Mouse (Mus musculus): Measurements from ENCODE around the gene Nt5c2.

The Nt5c2 gene

DNA sequence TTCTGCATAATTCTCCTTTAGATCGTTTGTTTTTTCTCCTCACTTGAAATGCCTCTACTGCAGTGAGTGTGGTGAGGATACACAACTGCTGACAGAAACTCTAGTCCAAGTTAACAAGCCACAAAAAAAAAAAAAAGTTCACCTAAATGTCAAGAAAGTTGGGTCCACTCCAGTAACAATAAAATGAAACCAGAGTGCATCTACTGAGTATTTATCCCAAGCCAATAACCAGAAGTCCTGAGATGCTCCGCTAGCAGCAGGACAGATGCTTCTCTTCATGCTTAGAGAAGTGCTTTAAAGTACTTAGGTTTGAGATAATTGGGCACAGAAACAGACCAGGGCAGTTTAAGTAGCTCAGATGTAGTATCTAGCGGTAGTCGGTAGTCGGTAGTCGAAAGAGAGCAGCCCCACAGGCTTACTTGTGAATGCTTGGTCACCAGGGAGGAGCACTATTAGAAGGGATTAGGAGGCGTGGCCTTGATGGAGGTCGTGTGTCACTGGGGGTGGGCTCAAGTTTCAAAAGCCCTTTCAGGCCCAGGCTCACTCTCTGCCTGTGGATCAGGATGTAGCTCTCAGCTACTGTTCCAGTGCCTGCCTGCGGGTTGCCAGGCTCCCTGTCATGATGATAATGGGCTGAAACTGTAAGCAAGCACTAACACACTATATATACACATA, 99.4 kb downstream of the Nt5c2 start:
- DNase-seq, result no peak

DNA sequence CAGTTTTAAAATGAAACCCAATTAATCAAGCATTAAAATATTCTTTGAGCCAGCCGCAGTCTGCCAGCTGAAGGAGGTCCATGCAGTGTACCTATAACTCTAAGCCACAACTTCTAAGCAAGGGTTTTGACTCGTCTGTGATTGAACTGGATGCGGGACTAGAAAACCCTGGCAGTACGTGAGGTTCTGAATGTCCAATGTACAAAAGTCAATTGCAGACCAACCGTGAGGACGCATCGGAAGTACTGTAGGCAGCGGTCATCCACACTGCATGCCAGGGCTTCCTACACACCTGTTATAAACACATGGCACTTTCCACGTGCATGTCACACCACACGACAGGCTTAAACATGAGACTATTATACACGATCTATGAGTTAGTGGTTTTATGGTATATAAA, 101.3 kb downstream of the Nt5c2 start:
- DNase-seq, result no peak

DNA sequence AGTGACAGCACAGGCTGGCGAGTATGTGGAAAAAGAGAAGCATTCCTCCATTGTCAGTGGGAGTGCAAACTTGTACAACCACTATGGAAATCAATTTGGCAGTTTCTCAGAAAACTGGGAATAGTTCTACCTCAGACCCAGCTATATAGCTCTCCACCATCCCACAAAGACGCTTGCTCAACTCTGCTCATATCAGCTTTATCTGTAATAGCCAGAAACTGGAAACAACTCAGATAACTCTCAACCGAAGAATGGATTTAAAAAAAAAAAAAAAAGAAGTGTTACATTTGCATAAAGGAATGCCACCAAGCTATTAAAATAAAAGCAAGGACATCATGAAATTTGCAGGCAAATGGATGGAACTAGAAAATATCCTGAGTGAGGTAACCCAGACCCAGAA, 103.5 kb downstream of the Nt5c2 start:
- DNase-seq, result no peak

DNA sequence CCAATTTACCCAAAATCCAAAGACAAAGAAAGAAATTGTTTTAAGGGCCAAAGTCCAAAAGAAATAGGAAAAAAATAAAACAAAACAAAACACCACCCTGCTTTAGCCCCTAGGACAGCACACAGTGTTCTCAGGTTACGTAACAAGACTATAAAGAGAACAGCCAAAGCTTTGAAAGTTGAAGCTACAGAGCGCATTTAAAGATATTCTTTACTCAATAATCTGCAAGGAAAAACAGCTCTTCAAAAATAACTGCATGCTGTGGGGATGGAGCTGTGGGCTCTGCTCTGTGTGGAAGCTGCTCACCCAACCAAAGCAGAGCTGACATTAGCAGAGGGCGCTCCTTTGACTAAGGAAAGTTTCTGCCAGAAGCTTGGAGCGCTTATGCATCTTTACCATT, 106.0 kb downstream of the Nt5c2 start:
- DNase-seq, result no peak

DNA sequence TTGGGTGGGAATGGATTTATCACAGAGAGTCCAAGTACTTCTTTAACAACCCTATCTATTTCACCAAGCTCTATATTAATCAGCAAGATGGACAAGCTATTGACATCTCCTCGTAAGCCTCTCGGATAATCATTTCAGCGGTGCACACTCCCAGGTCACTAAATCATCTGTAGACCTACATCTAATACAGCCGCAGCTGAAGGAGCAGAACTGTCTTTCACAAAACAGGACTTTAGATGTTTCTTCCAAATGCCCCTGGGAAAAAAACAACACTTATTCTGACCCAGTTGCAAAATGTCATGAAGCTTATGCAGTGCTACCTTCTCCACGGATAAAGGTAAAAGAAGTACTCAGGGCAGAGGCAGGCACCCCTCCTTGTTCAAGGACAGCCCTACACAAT, 106.7 kb downstream of the Nt5c2 start:
- DNase-seq, result no peak

DNA sequence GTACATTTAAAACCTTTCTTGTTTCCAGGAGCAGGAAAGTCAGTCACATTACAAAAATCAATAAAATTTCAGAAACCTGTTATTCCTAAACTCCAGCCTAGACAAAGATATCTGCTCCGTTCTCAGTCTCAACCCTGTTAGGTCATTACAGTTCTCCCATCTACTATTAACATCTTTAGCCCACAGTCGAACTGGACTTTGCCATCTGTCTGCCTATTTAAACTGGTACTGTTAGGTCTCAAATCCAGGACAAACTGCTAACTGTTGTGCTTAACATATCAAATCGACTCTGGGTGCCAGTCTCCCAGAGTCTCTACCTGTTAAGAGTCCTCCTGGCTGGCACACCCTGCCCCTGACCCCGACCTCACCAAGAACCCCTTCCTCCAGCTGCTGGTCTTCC, 109.0 kb downstream of the Nt5c2 start:
- DNase-seq, result no peak

DNA sequence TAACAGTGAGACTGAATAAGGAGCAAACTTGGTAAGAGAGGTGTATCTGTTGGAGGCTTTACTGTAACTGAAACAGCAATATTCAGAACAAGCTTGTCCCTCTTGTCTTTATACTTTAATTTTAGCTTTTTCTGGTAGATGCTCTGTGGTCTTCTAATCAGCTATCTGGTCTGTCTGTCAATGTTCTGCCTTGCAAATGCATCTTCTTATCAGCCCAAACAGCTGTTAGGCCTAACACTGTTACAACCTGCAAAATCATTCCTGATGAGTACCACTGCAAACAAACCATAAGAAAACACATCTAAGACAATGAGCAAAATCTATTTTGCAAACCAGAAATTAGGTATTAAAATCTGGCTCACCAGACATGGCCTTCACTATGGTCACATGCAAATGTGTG, 109.6 kb downstream of the Nt5c2 start:
- DNase-seq, result no peak

DNA sequence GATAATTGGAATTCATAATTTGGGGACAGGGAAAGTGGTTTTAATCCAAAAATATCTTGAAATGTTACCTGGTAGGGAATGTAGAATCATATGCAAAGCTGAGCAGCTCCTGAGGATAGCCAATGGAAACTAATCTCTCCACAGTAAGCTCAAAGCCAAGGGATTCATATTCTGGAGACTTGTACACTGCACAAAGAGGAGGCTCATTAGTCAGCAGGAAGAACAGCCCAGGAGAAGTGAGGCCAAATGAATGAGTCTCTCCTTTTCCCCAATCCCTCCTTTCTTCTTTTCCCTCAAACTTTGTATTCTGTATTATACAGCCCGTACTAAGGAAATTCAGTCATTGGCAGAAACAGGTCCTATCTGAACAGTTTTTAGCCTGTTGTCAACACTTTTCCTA, 110.0 kb downstream of the Nt5c2 start:
- no peak for DNase-seq

DNA sequence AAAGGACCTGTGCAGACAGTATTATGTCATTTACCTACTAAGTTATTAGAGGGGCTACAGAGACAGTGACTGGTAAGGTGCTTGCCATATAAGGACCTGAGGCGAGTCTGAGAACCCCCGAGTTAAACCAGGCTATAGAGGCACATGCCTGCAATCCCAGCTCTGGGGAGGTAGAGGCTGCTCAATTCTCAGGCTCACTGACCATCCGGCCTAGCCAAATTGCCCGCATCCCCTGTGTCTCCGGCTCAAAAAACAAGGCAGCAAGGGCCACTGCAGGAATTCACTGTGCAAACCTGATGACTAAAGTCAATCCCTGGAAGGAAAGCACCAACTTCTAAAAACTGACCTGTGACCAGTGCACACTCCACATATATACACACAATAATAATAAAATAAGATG, 111.6 kb downstream of the Nt5c2 start:
- no peak for DNase-seq

DNA sequence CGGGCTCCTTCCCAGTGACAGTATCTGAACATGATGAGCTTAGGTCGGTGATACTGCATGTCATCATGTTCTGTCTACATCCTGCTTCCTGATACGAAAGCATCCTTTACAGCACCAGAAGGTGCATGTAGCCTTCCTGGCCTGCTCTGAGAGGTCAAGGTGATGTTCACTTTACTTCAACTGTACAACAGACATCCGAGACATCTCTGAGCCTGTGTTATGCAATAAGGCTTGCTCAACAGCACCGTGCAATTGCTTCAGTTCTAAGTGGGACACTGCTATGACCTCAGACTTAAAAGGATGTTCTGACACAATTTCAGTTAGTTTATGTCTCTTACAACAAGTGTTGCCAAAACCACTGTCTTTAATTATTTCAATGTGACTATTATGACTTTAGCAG, 113.6 kb downstream of the Nt5c2 start:
- peak; percentile 59 for DNase-seq

DNA sequence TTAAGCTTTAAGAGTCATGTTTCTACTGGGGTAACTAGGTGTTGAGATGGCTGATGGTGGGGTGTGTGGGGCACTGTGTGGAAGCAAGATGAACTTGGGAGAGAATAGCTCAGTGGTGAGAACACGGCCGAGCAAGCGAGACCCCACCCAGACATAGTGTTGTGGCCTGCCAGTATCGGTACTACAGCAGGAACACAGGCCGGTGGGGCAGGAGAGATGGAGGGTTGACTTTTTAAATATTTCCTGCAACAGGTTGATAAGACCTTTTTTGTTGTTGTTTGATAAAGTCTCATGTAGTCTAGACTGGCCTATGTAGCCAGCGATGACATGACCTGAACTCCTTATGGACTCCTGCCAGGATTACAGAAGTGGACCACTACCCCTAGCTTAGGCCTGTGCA, 114.2 kb downstream of the Nt5c2 start:
- no peak for DNase-seq

DNA sequence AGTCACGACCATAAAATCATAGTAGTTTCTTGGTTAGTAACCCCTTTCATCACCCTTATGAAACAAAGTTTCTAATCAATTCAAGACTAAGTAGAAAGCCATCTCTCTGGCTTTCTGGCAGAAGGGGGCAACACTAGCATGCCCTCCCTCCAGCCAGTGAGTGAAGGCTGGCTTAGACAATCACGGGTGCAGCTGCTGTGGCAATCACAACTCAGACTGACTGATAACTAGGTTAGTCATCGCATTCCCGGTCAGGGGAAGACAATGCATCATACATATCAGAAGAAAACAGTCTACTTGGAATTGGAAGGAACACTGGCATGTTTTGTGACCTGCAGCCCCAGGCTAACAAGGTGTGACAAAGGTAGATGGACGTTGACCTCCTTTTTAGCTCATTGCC, 115.1 kb downstream of the Nt5c2 start:
- DNase-seq, result no peak

DNA sequence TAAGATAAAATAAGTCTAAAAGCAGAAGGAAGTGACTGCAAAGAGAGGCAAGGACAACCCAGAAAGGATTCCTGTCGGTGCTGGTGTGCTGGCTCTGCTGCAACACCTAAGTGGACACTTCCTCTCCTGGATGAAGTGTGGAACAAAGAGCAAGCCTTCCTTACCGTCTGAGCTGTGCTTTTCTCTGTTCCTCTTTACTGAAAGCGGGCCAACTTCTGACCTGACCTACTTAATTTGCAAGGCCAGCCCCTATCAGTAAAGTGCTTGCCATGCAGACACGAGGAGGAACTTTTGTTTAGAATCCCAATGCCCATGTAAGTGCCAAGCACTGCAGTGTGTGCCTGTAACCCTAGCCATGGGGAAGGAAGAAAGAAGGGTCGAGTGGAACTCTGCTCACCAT, 115.6 kb downstream of the Nt5c2 start:
- peak; percentile 31 for DNase-seq

DNA sequence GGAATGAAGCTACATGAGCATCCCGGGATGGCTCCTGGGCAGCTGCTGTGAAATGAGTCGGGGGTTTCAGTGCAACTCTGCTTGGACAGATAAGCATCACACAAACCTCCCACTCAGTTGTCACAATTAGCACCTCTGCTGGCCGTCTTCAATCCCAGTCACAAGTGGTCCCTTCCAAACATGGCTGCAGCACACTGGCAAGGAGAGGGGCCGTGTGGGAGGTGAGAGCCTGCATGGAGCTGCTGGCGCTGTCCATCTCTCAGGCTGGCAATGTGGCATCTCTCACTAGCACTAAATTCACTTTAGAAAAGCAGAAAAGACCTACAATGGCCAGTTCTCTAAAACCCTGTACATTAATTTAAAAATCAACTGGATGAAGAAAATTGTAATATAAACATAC, 116.7 kb downstream of the Nt5c2 start:
- DNase-seq, result no peak

DNA sequence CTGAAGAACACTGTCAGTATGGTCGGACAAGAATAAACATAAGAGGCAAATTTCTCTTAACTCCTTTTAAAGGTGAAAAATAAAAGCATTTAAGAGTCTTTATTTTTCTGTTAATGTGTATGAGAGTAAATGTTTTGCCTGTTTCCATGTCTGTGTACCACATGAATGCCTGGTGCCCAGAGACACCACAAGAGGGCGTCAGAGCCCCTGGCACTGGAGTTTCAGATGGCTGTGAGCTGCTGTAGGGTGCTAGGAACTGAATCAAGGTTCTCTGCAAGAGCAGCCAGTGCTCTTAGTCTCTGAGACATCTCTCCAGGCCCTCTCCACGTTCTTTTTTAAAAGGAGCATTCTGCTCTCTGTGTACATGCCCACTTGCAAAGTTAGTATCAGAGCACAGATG, 117.8 kb downstream of the Nt5c2 start:
- DNase-seq, result no peak

DNA sequence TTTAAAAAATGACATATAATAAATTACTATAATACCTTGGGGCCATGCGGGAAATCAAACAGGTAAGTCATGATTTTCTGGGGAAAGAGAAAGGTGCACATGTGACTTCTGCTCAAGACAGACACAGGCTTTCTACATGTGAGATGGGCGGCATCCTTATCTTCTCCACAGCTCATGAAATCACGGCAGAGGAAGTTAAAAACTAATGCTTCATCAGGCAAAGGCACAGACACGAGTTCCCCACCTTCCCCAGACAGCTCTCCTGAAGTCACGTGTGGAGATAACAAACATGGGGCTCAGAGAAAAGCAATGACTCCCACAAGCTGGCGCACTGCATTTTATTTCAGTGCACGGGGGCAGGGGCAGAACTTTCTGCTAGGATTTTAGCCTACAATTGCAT, 121.5 kb downstream of the Nt5c2 start:
- no peak for DNase-seq

DNA sequence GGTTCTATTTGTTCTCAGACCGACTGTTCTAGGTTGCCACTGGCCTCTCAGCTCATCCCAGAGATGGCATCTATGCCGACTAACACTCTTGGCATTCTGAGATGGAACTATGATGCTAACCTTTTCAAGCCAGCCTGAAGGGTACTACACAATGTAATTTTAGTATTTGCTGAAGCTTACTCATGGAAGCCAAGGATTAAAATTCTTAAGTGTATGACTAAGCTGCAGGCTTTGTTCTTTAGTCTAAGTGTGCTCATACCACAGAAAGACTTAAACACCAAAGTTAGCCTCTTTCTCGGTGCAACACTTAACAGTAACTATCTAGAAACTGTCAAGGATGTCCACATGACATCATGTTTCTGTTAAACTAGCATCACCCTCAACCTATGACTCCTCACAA, 122.1 kb downstream of the Nt5c2 start:
- no peak for DNase-seq

DNA sequence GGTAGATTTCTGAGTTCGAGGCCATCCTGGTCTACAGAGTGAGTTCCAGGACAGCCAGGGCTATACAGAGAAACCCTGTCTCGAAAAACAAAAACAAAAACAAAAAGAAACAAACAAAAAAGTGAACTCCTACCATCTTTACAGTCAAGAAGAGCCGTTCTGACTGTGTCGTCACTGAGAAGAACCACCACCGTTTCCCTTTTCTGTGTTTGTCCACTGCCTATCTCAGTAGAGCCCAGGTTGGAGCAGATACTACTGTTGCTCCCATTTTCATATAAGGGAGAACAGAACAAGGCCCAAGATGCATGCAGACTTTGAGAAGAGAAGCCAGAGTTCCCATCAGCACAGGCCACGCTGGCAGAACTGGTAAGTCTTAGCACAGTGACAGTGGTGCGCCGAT, 124.3 kb downstream of the Nt5c2 start:
- DNase-seq, result no peak

DNA sequence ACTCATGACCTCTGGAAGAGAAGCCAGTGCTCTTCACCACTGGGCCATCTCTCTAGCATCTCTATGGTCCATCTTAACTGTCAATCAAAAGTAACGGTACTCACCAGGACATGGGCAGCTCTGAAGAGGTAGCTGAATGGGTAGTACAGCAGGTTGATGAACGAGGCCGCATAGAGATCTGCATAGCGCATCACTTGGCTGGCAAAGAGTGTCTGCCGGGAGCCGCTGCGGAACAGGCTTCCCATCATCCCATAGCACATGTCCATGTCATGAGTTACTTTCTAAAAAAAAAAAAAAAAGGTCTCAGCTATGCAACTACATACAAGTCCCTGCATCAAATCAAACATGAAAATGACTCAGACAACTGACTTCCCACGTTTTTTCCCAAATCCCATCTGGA, 125.3 kb downstream of the Nt5c2 start:
- no peak for DNase-seq

DNA sequence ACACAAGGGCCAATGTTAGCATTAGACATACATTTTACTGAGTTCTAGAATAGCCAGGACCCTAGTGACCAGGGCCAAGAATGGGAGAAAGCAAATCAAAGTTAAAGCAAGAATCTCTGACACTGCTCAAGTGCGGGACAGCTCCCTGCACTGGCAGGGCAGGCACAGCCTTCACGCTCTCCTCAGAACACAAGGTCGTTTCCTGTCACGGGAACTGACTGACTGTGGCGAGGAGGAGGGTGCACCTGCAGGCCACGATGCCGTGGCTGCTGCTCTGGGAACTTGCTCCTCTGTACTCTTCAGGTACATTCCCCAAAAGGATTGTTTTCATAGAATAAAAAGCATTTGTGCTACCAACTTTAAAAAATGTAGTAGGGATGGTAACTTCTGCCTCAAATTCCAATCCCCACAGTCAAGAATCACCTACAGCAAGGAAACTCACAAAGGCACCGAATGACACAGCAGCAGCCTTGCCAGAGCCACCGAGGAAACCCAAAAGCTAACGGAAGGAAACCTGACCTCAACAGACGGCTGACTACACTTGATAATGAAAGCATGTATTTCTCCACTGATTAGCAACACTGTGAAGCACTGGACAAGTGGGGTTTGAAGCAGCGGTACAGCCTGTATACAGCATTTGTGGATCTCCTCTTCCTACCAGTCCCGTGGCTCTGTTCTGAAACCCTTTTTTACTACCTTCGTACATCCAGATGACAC, 127.0 kb downstream of the Nt5c2 start:
- no peak for DNase-seq

DNA sequence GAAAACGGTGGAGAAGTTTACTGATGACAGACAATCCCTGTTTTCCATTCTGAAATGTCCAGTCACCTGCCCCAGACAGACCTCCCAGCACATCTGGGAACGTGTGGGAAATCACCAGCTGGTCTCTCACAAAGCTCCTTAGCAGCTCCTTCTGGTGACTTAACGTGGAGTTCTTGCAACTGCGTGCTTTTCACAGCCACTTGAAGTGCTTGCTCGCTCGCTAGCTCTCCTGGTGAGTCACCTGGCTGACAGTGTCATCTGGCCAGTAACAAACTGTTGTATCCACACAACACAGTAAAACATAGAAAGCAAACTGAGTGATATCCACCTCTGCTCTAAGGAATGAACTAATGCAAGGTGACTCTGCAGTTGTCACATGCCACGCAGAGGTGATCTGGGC, 128.1 kb downstream of the Nt5c2 start:
- no peak for DNase-seq

DNA sequence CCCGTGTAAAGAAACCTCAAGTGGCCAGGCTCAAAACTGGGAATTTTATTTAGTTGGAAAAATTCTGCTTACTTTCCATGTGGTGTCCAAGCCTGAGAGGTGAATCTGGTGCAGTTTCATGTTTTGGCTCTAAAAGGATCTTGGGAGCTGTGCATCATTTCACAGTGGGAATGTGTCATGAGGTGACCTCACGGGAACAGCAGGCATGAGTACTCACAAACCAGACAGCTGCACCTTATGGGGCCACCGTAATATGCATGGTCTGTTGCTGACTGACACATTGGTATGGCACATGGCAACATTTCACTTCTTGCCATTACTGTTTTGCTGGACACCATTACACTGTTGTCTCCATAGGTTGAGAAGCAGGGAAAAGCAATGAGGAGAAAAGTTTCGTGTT, 129.6 kb downstream of the Nt5c2 start:
- no peak for DNase-seq

DNA sequence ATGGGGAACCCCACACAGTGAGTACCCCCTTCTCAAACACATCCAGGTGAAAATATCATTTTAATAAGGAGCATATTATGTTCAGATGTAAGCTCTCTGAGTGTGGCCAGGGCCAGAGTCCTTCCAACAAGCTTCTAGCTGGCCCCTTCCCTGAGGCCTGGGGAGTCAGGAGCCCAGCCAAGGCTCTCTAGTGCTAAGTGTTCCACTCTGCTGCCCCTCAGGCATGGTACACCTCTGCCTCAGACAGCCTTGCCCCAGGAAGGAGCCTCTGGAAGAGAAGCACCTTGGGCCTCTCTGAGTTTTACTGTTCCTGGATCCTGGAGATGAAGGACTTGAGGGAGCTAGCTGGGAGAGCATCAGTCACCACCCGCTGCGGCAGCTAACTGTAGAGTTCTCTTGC, 135.1 kb downstream of the Nt5c2 start:
- DNase-seq, result no peak

DNA sequence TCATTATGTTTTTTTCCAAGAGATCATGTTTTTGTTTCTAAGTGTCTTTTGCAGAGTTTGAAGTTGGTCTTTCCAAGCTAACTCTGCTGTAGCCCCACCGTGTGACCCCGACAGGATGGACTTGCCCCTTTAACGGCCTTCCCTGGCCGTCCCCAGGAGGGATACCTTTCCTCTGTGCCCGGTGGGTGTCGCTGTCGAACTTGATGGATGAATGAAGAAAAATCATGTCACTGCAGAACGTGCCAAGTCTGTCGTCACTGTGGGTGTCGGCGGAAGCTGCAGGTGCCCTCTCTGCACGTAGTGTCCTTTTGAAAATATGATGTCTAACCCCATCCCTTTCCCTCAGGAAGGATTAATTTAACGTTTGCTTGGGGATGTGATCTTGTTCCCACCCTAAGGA, 136.6 kb downstream of the Nt5c2 start:
- peak; percentile 72 for DNase-seq

DNA sequence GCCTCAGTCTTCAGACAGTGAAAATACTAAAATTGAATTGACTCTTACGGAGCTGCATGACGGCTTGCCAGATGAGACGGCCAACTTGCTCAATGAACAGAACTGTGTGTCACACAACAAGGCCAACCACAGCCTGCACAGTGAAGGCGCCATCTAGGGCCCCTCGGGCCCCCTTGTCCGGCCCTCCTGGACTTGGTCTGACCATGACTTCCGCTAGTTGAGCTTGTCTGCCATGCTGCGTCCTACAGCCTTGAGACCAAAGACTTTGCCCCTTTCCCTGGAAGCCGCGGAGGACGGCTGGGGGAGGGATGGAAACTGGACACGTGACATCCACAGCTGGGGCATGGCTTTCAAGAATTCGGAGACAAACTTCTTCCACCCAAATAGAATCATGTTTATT, 137.1 kb downstream of the Nt5c2 start:
- no peak for DNase-seq
